Mouse (Mus musculus): Measurements from ENCODE around the gene Rtn3. TPM values are rescaled to one million over a fixed set of nuclear protein-coding genes. Genes with fewer than 3 reads are reported as not detected.
A peak's percentile ranks its signal among the peaks of the same experiment; 100 is the strongest.

The Rtn3 gene
- total RNA-seq, 2 experiments from 2014 or later = 29.4 to 85.3 TPM

DNA sequence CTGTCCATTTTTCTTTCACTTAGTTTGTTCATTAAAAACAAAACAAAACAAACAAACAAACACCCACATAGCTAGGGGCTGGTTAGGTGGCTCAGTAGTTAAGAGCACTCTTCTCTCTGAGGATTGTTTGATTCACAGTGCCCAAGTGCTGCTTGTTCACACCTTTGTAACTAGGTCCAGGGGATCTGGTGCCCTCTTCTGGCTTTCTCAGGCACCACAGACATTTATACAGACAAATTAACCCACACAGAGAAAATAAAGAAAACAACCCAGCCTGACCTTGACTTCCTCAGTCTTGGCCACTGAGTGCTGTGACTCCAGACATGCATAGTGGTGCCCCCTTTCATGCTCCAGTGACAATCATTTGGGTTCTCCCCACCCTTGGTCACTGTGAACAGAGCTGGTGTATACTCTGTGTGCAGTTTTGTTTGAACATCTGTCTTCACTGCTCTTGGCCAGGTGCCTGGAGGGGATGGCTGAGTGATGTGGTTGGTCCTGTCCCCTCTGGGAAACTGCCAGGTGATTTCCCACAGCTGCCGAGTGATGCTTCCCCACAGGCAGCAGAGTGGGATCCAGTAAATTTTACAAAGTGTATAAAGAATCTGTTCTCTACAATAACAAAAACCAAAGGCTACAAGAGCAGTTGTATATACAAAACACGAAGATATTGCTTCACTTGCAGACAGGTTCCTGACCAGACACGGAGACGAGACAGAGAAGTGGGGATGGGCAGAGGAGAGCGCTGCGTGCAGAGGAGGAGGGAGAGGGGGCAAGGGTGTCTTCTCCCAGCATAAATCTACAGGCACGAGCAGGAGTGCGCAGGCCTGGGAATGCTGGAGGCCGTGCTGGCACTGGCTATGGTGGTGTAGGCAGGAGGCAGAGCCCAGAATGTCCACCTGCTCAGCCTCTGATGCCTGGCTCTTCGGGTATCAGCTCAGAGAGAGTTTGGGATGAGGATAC lies 85.9 kb downstream of the Rtn3 start:
- ATAC-seq (replicated peaks; ENCODE audit: low FRiP score, poor library complexity, severe bottlenecking) = 0 out of 2 replicates have a peak, but pooled peaks have one; percentile 45

DNA sequence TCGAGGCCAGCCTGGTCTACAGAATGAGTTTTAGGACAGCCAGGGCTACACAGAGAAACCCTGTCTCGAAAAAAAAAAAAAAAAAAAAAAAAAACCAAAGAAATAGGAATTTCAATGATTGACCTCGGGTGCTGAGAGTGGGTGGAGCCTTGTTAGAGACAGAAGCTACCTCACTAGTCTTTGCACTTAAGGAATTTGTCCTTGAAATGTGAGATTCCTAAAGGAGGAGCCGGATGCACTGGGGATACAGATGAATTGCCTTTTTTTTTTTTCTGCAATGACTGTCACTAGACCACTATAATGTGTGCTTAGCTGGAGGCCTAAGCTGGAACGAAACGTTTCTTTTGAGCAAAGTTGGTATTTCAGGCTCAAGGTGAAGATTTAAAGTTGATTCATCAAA lies 94.6 kb downstream of the Rtn3 start:
- no peak for ATAC-seq (replicated peaks; ENCODE audit: low FRiP score, poor library complexity, severe bottlenecking)

DNA sequence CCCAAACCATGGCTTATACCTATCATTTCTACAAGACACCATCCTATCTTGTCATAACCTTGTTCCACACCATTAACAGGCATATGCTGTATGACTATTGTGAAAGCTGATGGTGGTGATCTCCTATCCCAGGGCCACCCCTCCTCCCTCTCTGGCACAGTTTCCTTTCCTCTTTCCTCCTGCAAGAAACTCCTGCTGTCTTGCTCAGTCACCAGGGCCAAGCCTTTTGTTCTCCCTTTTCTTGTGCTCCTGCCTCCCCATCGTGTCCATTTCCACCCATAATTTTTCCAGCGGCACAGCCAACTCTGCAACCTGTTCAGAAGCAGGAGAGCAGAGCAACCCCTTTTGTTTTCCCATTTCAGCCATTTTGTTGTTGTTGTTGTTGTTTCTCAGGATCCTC lies 97.0 kb downstream of the Rtn3 start:
- ATAC-seq (replicated peaks; ENCODE audit: low FRiP score, poor library complexity, severe bottlenecking) = no peak

DNA sequence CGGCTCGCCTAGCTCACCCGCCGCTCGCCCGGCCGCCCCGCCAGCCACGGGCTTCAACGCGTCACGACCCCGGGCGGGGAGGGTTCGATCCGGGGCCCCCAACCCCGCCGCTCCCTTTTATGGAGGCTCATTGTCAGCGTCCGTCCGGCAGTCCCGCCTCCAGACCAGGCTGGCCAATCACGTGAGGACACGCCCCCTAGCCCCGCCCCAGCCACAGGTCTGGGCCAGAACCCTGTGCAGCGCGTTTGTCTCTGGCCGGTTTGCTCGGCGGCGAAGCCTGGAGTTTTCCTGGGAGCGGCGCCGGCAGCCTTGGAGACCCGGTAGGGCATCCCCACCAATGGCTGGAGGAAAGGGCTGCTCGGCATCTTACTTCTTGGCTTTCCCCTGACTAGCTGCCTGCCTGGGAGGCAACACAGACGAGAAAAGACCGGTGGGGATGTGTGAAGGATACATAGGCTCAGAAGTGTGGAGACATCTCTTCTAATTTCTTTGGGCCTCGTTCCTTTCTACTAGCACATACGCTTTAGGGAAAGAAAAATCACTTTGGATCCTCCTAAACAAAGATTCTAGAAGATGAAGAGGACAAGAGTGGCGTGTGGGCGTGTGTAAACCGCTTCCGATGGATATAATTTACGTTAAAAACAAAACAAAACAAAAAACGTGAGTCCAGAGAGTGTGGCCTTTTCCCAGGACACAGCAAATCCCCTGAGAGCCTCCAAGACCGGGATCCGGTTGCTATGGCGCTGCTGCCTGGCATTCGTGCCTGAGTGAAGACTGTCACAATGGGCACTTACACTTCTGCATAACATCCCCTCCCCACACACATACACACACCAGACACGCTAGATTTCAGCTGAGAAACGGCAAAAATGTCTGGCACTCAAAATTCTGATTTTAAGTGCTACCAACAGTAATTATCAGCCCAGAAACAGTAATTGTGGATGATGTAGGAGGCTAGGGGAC lies 99.9 kb downstream of the Rtn3 start, which contains the start of gene Spindoc:
Spindoc (minus strand) TSS at position 92 of the 963 bp plus-strand sequence.
- ATAC-seq (replicated peaks; ENCODE audit: low FRiP score, poor library complexity, severe bottlenecking) = peak; percentile 98

DNA sequence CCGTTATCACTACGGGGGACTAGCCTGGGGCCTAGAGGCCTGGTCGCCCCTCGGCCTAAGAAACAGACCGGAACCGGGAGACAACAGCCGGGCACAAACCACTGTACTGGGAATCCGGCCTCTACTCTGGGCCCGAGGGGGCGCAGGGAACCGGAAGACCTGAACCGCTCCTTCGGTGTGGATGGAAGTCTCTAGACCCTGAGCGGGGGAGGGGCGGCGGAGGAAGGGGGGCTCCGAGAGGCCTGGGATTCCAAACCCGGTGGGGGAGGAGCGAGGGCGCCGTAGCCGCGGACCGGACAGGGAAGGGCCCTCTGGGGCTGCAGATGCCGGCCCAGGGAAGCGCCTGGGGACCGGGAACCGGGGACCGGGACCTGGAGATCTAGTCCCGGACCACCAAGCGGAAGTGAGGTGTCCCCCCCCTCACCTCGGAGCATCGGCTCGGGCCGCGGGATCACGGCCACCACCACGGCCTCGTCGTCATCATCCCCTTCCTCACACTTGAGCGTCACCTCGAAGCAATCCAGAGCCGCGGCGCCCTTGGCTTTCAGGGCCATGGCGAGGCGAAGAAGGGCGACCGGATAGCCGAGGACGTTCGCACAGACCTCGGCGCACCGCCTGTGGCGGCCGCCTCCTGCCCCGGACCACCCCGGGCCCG lies 100.7 kb downstream of the Rtn3 start:
- peak; percentile 51 for ATAC-seq (replicated peaks; ENCODE audit: low FRiP score, poor library complexity, severe bottlenecking)

DNA sequence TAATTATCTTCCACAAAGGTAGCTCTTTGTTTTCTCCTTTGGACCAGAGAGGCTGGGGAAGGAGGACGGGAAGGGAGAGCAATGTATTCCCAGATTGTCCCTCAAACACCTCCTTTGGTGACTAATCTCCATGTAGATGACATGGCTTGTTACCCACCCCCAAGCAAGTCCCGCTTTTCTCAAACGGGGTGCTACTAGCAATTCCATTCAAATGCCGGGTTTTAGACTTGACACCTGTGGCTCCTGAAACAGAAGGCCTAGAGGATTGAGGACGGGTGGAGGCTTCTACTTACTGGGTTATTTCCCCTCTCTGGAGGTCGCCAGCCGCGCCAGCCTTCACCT lies 101.2 kb downstream of the Rtn3 start:
- ATAC-seq (replicated peaks; ENCODE audit: low FRiP score, poor library complexity, severe bottlenecking) = no peak

DNA sequence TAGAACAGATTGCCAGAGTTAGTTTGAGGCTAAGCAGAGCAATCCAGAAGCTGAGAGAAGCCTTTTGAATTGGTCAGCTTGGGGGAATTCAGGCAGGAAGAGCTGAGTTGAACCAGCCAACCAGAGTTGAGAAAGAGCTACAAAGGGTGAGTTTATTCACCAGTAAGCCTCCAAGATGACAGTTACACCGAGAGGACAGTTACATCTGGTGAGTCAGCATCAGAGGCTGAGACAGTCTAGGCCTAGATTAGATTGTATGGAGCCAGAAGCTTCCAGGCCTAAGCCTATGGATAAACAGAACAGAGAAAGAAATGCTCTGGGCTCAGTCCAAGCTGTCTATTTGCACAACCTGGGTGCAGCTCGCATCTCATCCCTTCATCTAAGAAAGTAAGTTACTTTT lies 105.4 kb downstream of the Rtn3 start:
- ATAC-seq (replicated peaks; ENCODE audit: low FRiP score, poor library complexity, severe bottlenecking) = no peak

Other genes starting within 250 kb of the Rtn3 start
- 12.5 and 20.1 TPM in 2 replicates for gene Naa40, start 242.1 kb downstream of the Rtn3 start, total RNA-seq (2015; ENCODE audit: low replicate concordance)
- 14.5 and 15.1 TPM in 2 replicates for gene Naa40, start 242.1 kb downstream of the Rtn3 start, total RNA-seq (2017; ENCODE audit: low replicate concordance)
- gene Rcor2, start 216.0 kb downstream of the Rtn3 start, total RNA-seq (2015; ENCODE audit: low replicate concordance) = not detected in 2 replicates
- gene Rcor2, start 216.0 kb downstream of the Rtn3 start, total RNA-seq (2017; ENCODE audit: low replicate concordance) = 0.17 TPM in 1 of 2 replicates, not detected in the other
- 39.9 and 57.1 TPM in 2 replicates for gene Mark2, start 141.4 kb downstream of the Rtn3 start, total RNA-seq (2015; ENCODE audit: low replicate concordance)
- gene Mark2, start 141.4 kb downstream of the Rtn3 start, total RNA-seq (2017; ENCODE audit: low replicate concordance) = 19.4 and 48.1 TPM in 2 replicates
- 3.3 and 7.5 TPM in 2 replicates for gene Spindoc, start 100.3 kb downstream of the Rtn3 start, total RNA-seq (2015; ENCODE audit: low replicate concordance)
- gene Spindoc, start 100.3 kb downstream of the Rtn3 start, total RNA-seq (2017; ENCODE audit: low replicate concordance) = 0.09 TPM in 1 of 2 replicates, not detected in the other
- gene 2700081O15Rik, start 65.7 kb downstream of the Rtn3 start, total RNA-seq (2015; ENCODE audit: low replicate concordance) = 0.21 TPM in 1 of 2 replicates, not detected in the other
- gene 2700081O15Rik, start 65.7 kb downstream of the Rtn3 start, total RNA-seq (2017; ENCODE audit: low replicate concordance) = 0.34 and 0.70 TPM in 2 replicates
- gene Atl3, start 10.8 kb upstream of the Rtn3 start, total RNA-seq (2015; ENCODE audit: low replicate concordance) = 16.9 and 17.3 TPM in 2 replicates
- gene Atl3, start 10.8 kb upstream of the Rtn3 start, total RNA-seq (2017; ENCODE audit: low replicate concordance) = 21.1 and 25.5 TPM in 2 replicates
- gene Pla2g16, start 74.2 kb upstream of the Rtn3 start, total RNA-seq (2015; ENCODE audit: low replicate concordance) = 78.4 and 83.0 TPM in 2 replicates
- 120 and 165 TPM in 2 replicates for gene Pla2g16, start 74.2 kb upstream of the Rtn3 start, total RNA-seq (2017; ENCODE audit: low replicate concordance)
- not detected in 2 replicates for gene Lgals12, start 123.9 kb upstream of the Rtn3 start, total RNA-seq (2015; ENCODE audit: low replicate concordance)
- gene Lgals12, start 123.9 kb upstream of the Rtn3 start, total RNA-seq (2017; ENCODE audit: low replicate concordance) = not detected in 2 replicates
- gene Hrasls5, start 129.3 kb upstream of the Rtn3 start, total RNA-seq (2015; ENCODE audit: low replicate concordance) = not detected in 2 replicates
- gene Hrasls5, start 129.3 kb upstream of the Rtn3 start, total RNA-seq (2017; ENCODE audit: low replicate concordance) = 2.0 TPM in 1 of 2 replicates, not detected in the other
- gene Slc22a19, start 228.0 kb upstream of the Rtn3 start, total RNA-seq (2015; ENCODE audit: low replicate concordance) = not detected in 2 replicates
- not detected in 2 replicates for gene Slc22a19, start 228.0 kb upstream of the Rtn3 start, total RNA-seq (2017; ENCODE audit: low replicate concordance)

All from erythroblast, adult 5-6 weeks (primary cell).